Mouse (Mus musculus) bone marrow, adult 2 months (tissue): ENCODE measurements around the gene Slc13a4. TPM values are rescaled to one million over a fixed set of nuclear protein-coding genes. Genes with fewer than 3 reads are reported as not detected.

Experiments
- H3K27ac ChIP-seq: fragments of 200-500 bp; 2 replicates; pipeline ENCODE4 v1.5.1; 2012; ENCODE audit warnings: low read depth, mild to moderate bottlenecking, control low read depth, inconsistent platforms, low read length; ENCODE audit not compliant: control insufficient read depth, poor library complexity, insufficient read depth
- H3K4me1 ChIP-seq: fragments of 200-500 bp; 2 replicates; pipeline ENCODE4 v1.6.1; 2011; ENCODE audit warnings: low read length; ENCODE audit not compliant: control insufficient read depth, insufficient read depth
- H3K4me3 ChIP-seq: fragments of 200-500 bp; replicated peaks from 2 replicates; pipeline ENCODE3; 2011; ENCODE audit warnings: mild to moderate bottlenecking, low read depth, low read length, control low read depth; ENCODE audit not compliant: control insufficient read depth
- CTCF ChIP-seq: fragments of 200-500 bp; IDR thresholded peaks from 2 replicates; pipeline ENCODE4 v1.5.1; 2011; ENCODE audit warnings: low read length, control low read depth; ENCODE audit not compliant: control insufficient read depth, insufficient read depth
- POLR2A ChIP-seq: fragments of 200-500 bp; IDR thresholded peaks from 2 replicates; pipeline ENCODE4 v1.6.1; 2011; ENCODE audit warnings: low read depth, mild to moderate bottlenecking, control low read depth, low read length, borderline replicate concordance; ENCODE audit not compliant: control insufficient read depth
- WGBS: fragments of 180-500 bp; shearing (Covaris S2); methylation state at CpG from one replicate; pipeline ENCODE4 v1.1.7; 2018; 5-methylcytosine and 5-hydroxymethylcytosine counted together
- polyA plus RNA-seq: library from polyadenylated mRNA; stranded (reverse); fragments of >200 nt; gene quantifications from 2 replicates; pipeline ENCODE4 v1.2.4, GENCODE M21; 2011; ENCODE audit warnings: low replicate concordance; ENCODE audit not compliant: missing spikeins, insufficient read depth, insufficient read length

Slc13a4 gene
- polyA plus RNA-seq, 1 experiment: not detected

DNA sequence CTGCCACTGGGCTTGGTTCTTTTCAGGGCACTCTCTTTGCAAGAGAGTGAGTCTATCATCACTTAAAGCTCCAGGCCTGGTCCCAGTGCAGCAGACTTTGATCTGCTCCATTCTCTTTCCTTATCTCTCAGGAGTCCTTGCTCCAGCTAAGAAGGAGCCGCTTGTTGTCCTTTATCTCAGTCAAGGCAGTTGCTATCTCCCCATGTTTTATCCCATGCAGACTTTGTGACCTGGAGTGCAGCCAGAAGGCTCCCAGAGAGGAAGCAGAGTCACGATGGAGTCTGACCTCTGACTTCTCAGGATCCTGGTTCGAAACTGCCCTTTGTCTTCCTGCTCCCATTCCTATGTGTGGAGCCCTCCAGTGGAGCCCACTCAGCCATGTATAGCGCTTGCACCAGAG is 13.2 kb upstream of the Slc13a4 start:
- H3K4me3 ChIP-seq: no peak overlapping the region
- WGBS: 61% methylated on average over 4 of the region's 4 CpGs

GRCm38 (mm10) chr6:35319850-35320249 is 11.9 kb upstream of the Slc13a4 start:
- TF ChIP-seq POLR2A: no peak
- no peak for TF ChIP-seq CTCF
- 63% methylated on average over 6 of the region's 6 CpGs for WGBS
- Histone ChIP-seq H3K27ac (no peak overlapping the region), H3K4me3 (no peak overlapping the region), H3K4me1 (no peaks in the 10 kb centered on the region)

More for the DNA sequence above, 13.2 kb upstream of the Slc13a4 start:
- no peak overlapping the region for H3K27ac ChIP-seq
- TF ChIP-seq CTCF: no peak
- no peak for TF ChIP-seq POLR2A
- H3K4me1 ChIP-seq: no peaks in the 10 kb centered on the region

DNA sequence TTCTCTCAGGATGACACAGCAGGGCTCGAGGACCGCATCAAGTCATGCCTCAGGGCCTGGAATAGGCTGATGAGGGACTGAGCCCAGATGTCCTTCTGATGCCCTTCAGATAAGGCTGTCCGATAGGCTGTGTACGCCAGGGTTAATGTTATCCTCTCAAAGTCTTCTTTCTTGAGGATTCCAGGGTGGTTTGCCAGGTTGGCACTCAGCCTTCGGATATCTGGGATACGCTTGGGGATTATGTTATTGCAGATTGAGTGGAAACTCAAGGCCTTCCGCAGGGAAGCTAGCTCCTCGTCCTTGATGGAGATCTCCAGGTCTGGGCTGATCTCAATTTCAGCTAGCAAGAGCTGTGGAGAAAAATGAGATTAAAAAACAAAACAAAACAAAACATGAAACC is 5.6 kb upstream of the Slc13a4 start:
- Histone ChIP-seq H3K27ac (no peak overlapping the region), H3K4me3 (no peak overlapping the region), H3K4me1 (no peaks in the 10 kb centered on the region)
- TF ChIP-seq POLR2A (no peak), CTCF (no peak)
- 86% methylated on average over 8 of the region's 8 CpGs for WGBS

- H3K27ac ChIP-seq: no peak overlapping the region
- WGBS: 80% methylated on average over 7 of the region's 7 CpGs
- TF ChIP-seq POLR2A (no peak), CTCF (no peak)
- H3K4me1 ChIP-seq: no peaks in the 10 kb centered on the region
- no peak overlapping the region for H3K4me3 ChIP-seq
These were observed 1.5 kb upstream of the Slc13a4 start for GRCm38 (mm10) chr6:35309406-35309805.

- WGBS: 79% methylated on average over 13 of the region's 13 CpGs
- no peak for TF ChIP-seq CTCF
- TF ChIP-seq POLR2A: no peak
- H3K4me3 ChIP-seq: no peak overlapping the region
These were observed 795 bp downstream of the Slc13a4 start for GRCm38 (mm10) chr6:35307136-35307535.

DNA sequence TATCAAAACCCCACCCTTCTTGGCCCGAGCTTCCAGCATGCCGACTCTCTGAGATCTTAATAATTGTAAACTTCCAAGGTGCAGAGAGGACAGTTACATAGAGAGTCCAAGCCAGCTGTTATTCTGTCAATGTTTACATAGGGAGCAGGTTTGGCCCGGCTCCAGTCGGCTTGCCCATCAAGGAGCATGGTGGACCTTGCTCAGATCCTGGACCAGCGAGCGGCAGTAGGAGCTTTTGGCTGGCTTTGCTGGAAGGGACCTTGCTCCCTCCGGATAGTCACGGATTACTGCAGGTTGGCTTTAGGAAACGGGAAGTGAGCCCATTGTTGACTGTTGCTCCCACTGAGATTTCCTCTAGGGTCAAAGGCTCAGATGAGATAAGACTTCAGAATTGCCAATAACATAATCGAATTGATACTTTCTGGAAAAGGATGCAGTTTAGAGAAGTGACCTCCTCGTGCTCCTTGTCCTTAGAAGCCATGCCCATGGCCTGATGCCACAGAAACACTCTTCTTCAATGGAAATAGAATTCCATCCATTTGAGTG is 4.5 kb downstream of the Slc13a4 start:
- Histone ChIP-seq H3K4me1 (no peaks in the 10 kb centered on the region), H3K27ac (no peak overlapping the region), H3K4me3 (no peak overlapping the region)
- TF ChIP-seq CTCF (no peak), POLR2A (no peak)
- WGBS: 76% methylated on average over 11 of the region's 11 CpGs

More at GRCm38 (mm10) chr6:35307136-35307535, 795 bp downstream of the Slc13a4 start:
- Histone ChIP-seq H3K27ac (no peak overlapping the region), H3K4me1 (no peaks in the 10 kb centered on the region)

DNA sequence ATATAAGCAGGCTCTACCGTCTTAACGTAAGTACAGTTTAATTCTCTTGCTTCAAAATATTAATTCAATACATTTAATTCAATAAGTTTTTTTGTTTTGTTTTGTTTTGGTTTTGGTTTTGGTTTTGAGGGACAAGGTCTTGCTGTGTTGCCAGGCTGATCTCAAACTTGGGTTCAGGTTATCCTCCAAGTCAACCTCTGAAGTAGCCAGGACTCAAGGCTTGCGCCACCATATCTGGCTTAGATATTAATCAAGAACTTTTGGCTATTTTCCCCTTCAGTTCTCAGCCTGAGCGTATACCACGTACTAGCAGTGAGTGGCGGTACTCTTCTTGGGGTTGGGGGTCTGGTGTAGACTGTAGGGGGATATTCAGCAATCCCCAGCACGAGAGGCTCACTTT is 5.3 kb downstream of the Slc13a4 start:
- 87% methylated on average over 7 of the region's 7 CpGs for WGBS
- TF ChIP-seq CTCF: no peak
- no peak for TF ChIP-seq POLR2A
- H3K27ac ChIP-seq: no peak overlapping the region
- H3K4me1 ChIP-seq: no peaks in the 10 kb centered on the region
- H3K4me3 ChIP-seq: no peak overlapping the region

DNA sequence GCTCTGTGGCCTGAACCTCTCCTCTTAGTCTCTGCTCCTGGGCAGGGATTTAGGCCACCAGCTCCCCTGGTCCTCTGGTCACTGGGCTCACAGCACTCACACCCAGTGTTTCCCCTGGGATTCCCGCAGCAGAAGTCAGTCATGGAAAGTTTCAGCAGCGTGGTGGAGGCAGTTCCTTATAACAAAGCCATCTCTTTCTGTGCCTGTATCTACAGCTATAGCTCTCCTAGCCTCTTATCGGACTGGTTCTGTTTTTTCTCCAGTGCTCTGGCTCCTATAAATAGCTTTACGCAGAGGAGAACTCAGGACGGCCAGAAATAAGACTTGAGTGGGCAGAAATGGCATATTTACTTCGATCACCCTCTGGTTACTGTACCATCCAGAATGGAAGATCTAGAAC is 9.6 kb downstream of the Slc13a4 start:
- no peak overlapping the region for H3K27ac ChIP-seq
- TF ChIP-seq CTCF (no peak), POLR2A (no peak)
- no peak overlapping the region for H3K4me3 ChIP-seq
- WGBS: 58% methylated on average over 6 of the region's 6 CpGs
- no peaks in the 10 kb centered on the region for H3K4me1 ChIP-seq
